Mouse (Mus musculus): ENCODE data around the gene 0610010K14Rik.

- TF ChIP-seq CTCF (IDR thresholded peaks at IDR 0.05; ENCODE audit: insufficient read depth, low read length): no peak
- 0 out of 2 replicates have a peak, but pooled peaks have one; percentile 17 for TF ChIP-seq POLR2A (IDR thresholded peaks at IDR 0.05; ENCODE audit: borderline replicate concordance, extremely low read depth, low read depth, low read length)
Measured at GRCm38 (mm10) chr11:70213736-70214135, 24.0 kb downstream of the 0610010K14Rik start.
